Comparison of ENCODE assay signal across 8 mouse cellular contexts in the genomic region with DNA sequence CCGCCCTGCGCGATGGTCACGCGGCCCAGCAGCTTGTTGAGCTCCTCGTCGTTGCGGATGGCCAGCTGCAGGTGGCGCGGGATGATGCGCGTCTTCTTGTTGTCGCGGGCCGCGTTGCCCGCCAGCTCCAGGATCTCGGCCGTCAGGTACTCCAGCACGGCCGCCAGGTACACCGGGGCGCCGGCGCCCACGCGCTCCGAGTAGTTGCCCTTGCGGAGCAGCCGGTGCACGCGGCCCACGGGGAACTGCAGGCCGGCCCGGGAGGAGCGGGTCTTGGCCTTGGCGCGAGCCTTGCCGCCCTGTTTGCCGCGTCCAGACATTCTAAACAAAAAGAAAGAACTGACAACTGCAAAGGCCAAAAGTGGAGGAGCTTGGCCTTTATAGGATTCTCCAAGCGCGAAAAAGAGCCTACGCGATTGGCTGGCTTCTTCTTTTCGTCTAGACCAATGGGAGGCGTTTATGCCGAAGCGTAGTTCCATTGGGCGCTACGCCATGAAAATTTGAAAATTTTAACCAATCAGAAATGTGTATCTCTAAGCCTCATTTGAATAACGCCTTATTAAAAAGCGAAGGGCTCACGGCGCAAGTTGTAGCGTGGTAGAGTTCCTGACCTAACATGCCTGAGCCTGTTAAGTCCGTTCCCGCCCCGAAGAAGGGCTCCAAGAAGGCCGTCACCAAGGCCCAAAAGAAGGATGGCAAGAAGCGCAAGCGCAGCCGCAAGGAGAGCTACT. TPM values are rescaled to one million over a fixed set of nuclear protein-coding genes. Genes with fewer than 3 reads are reported as not detected.
DNase-seq lines count a peak whose midpoint lies in the region; ATAC-seq and TF ChIP-seq lines count a peak whose summit lies in the region.
"Not testable (repeated sequence)": the region's sequence is repeated elsewhere in the genome, so short reads cannot be mapped to it uniquely, and the experiment has no call there.

A gene (minus strand): TSS at position 320 of the 731 bp plus-strand sequence.
A gene (plus strand): TSS at position 563 of the 731 bp plus-strand sequence.

- not testable (repeated sequence) for H3K27me3 ChIP-seq in embryonic facial prominence, embryonic 15.5 days; limb, embryonic 14.5 days (ENCODE audit: control insufficient read depth, insufficient read depth, low read length); midbrain, postnatal 0 days (ENCODE audit: insufficient read depth, low read length)

- H3K4me2 ChIP-seq in embryonic facial prominence, embryonic 15.5 days (replicated peaks) = peak within 1 kb of the TSS; percentile 53
- peak within 1 kb of the TSS; percentile 50 for H3K4me2 ChIP-seq in limb, embryonic 14.5 days (replicated peaks; ENCODE audit: low read depth, low read length, severe bottlenecking)
- H3K4me2 ChIP-seq in midbrain, postnatal 0 days (ENCODE audit: low read depth, low read length, poor library complexity, severe bottlenecking) = peak within 1 kb of the TSS; percentile 52

- not testable (repeated sequence) for TF ChIP-seq CTCF in bone marrow, adult 2 months (IDR thresholded peaks at IDR 0.05; ENCODE audit: control insufficient read depth, insufficient read depth, low read length); midbrain, postnatal 0 days (IDR thresholded peaks at IDR 0.05)

- under 1% methylated on average over 40 of the region's 63 CpGs for WGBS in bone marrow, adult 2 months
- WGBS in embryonic facial prominence, embryonic 15.5 days = under 1% methylated on average over 39 of the region's 63 CpGs
- under 1% methylated on average over 29 of the region's 63 CpGs for WGBS in limb, embryonic 14.5 days
- 1% methylated on average over 33 of the region's 63 CpGs for whole genome bisulfite sequencing in midbrain, postnatal 0 days

- not testable (repeated sequence) for H3K4me1 ChIP-seq in bone marrow, adult 2 months (ENCODE audit: control insufficient read depth, insufficient read depth, low read length); midbrain, postnatal 0 days (ENCODE audit: insufficient read depth, low read length)
- H3K4me1 ChIP-seq in embryonic facial prominence, embryonic 15.5 days = peaks cover 37% of the 10 kb centered on the region
- H3K4me1 ChIP-seq in limb, embryonic 14.5 days (ENCODE audit: control insufficient read depth, insufficient read depth, low read length) = peaks cover 27% of the 10 kb centered on the region

- peak within 1 kb of the TSS; percentile 63 for H3K4me3 ChIP-seq in bone marrow, adult 2 months (replicated peaks; ENCODE audit: control insufficient read depth, low read depth, low read length)
- peak within 1 kb of the TSS; percentile 42 for H3K4me3 ChIP-seq in embryonic facial prominence, embryonic 15.5 days (replicated peaks)
- peak within 1 kb of the TSS; percentile 37 for H3K4me3 ChIP-seq in limb, embryonic 14.5 days (replicated peaks; ENCODE audit: low read length)
- peak within 1 kb of the TSS; percentile 36 for H3K4me3 ChIP-seq in midbrain, postnatal 0 days (ENCODE audit: low read depth, low read length)

- H3K9me3 ChIP-seq in embryonic facial prominence, embryonic 15.5 days (replicated peaks); limb, embryonic 14.5 days (ENCODE audit: control insufficient read depth, low read length); midbrain, postnatal 0 days (ENCODE audit: low read length): not testable (repeated sequence)

- ATAC-seq in embryonic facial prominence, embryonic 15.5 days (ENCODE audit: insufficient number of reproducible peaks, low FRiP score, low TSS enrichment, low read depth) = peak; percentile 94
- peak; percentile 91 for ATAC-seq in limb, embryonic 14.5 days (ENCODE audit: low FRiP score, low read depth)
- peak; percentile 94 for ATAC-seq in midbrain, postnatal 0 days (ENCODE audit: low FRiP score)

- not testable (repeated sequence) for H3K36me3 ChIP-seq in embryonic facial prominence, embryonic 15.5 days; limb, embryonic 14.5 days (ENCODE audit: control insufficient read depth, insufficient read depth, low read length); midbrain, postnatal 0 days (ENCODE audit: insufficient read depth, low read length)

- TF ChIP-seq POLR2A in bone marrow, adult 2 months (IDR thresholded peaks at IDR 0.05; ENCODE audit: borderline replicate concordance, control insufficient read depth, low read depth, low read length) = peak; percentile 95
- TF ChIP-seq POLR2A in limb, embryonic 14.5 days (IDR thresholded peaks at IDR 0.05; ENCODE audit: borderline replicate concordance, extremely low read depth, insufficient read depth, insufficient read length) = peak; percentile 40; the same call in 1 of the 2 replicates

- H3K27ac ChIP-seq in bone marrow, adult 2 months (ENCODE audit: control insufficient read depth, insufficient read depth, low read depth, low read length, poor library complexity) = peak within 1 kb of the TSS; percentile 96
- H3K27ac ChIP-seq in embryonic facial prominence, embryonic 15.5 days (replicated peaks) = peak within 1 kb of the TSS; percentile 82
- H3K27ac ChIP-seq in limb, embryonic 14.5 days (replicated peaks; ENCODE audit: low read depth, low read length) = peak within 1 kb of the TSS; percentile 85
- not testable (repeated sequence) for H3K27ac ChIP-seq in midbrain, postnatal 0 days (ENCODE audit: low read depth, low read length)

- peak; percentile 98 for DNase-seq in 3T3-L1 (ENCODE audit: low read depth, low spot score)
- peak; percentile 96 for DNase-seq in heart, adult 8-10 months (ENCODE audit: low spot score)
- DNase-seq in kidney, adult 9 months = peak; percentile 88
- DNase-seq in limb, embryonic 14.5 days (ENCODE audit: low spot score) = peak; percentile 99
- DNase-seq in midbrain, postnatal 0 days (ENCODE audit: low spot score) = peak; percentile 100
- peak; percentile 70 to 77 for DNase-seq in spleen, postnatal 14 days (ENCODE audit: low spot score in 2 of 2)

- H3K9ac ChIP-seq in embryonic facial prominence, embryonic 15.5 days = peak within 1 kb of the TSS; percentile 31; the same call in 1 of the 2 replicates
- H3K9ac ChIP-seq in limb, embryonic 14.5 days (ENCODE audit: low read depth, low read length, severe bottlenecking) = peak within 1 kb of the TSS; percentile 52
- not testable (repeated sequence) for H3K9ac ChIP-seq in midbrain, postnatal 0 days (replicated peaks; ENCODE audit: low read length, poor library complexity, severe bottlenecking)

RNA-seq across cellular contexts. Expression of the first gene that starts in this region (rescaled TPM):
- 14.9 and 15.3 TPM in 2 replicates for polyA plus RNA-seq in bone marrow, adult 2 months (2011; ENCODE audit: insufficient read depth, insufficient read length, low replicate concordance, missing spikeins)
- polyA plus RNA-seq in embryonic facial prominence, embryonic 15.5 days (2015; fragmentation: Nextera tagmentation; extraction: Ambion mirVana) = 2.5 and 10.7 TPM in 2 replicates
- total RNA-seq in heart, adult 8-10 months (2022) = 1 to 10 TPM in 1 of 4 experiments, not detected in 3; 1.1 TPM
- 9.3 and 19.2 TPM in 2 replicates for polyA plus RNA-seq in limb, embryonic 14.5 days (2012; rRNA removed)
- polyA plus RNA-seq in limb, embryonic 14.5 days (2014; fragmentation: Nextera tagmentation; extraction: Ambion mirVana) = 6.1 and 8.1 TPM in 2 replicates
- 145 and 318 TPM in 2 replicates for total RNA-seq in midbrain, postnatal 0 days (2014; rRNA removed)
- polyA plus RNA-seq in midbrain, postnatal 0 days (2015; fragmentation: Nextera tagmentation; extraction: Ambion mirVana) = not detected in 2 replicates

RNA-seq across cellular contexts. Expression of the second gene that starts in this region (rescaled TPM):
- polyA plus RNA-seq in bone marrow, adult 2 months (2011; ENCODE audit: insufficient read depth, insufficient read length, low replicate concordance, missing spikeins) = 31.5 and 33.4 TPM in 2 replicates
- 1.0 and 2.8 TPM in 2 replicates for polyA plus RNA-seq in embryonic facial prominence, embryonic 15.5 days (2015; fragmentation: Nextera tagmentation; extraction: Ambion mirVana)
- 1 to 10 TPM in 3 of 4 experiments, under 1 TPM in 1; 0.81 to 6.2 (median 1.3) TPM for total RNA-seq in heart, adult 8-10 months (2022)
- polyA plus RNA-seq in limb, embryonic 14.5 days (2012; rRNA removed) = 1.8 and 2.2 TPM in 2 replicates
- polyA plus RNA-seq in limb, embryonic 14.5 days (2014; fragmentation: Nextera tagmentation; extraction: Ambion mirVana) = 1.9 and 2.1 TPM in 2 replicates
- total RNA-seq in midbrain, postnatal 0 days (2014; rRNA removed) = 41.9 and 77.2 TPM in 2 replicates
- 0.48 and 0.76 TPM in 2 replicates for polyA plus RNA-seq in midbrain, postnatal 0 days (2015; fragmentation: Nextera tagmentation; extraction: Ambion mirVana)

Comparison
In these comparisons a context has a peak if more than half of its experiments do, and no peak if none do; other contexts are left out.
1. RNA of the first gene that starts in this region (total RNA-seq): 145 to 318 TPM in midbrain, postnatal 0 days; 1.1 TPM in heart, adult 8-10 months; every median in the first group is over 10 times any median in the second.
2. Peak in every context shown above with its lines, with median percentiles within 50 percentile points of each other: DNase-seq, H3K4me3 ChIP-seq, ATAC-seq and H3K4me2 ChIP-seq.